In genomic region chr1:184723899-184724298, GRCm38 (mm10) we compare ENCODE assay signal across 15 mouse cellular contexts.
"Had no signal": no experiment of that assay in that cellular context is flagged by ENCODE, and none has a peak within 500 bp of the region (broad histone marks: within the 10 kb centered on the region; RNA-seq: fewer than 3 reads in every experiment).

No protein-coding gene starts in this region.

- H3K9me3 ChIP-seq: limb, embryonic 13.5 days; neural tube, embryonic 13.5 days; stomach, embryonic 15.5 days had no signal

- DNase-seq: kidney, adult 8-10 months; kidney, postnatal 36 days; layer of hippocampus, adult 9-11 months; layer of hippocampus, postnatal 36 days; lung, adult 18-20 months; midbrain, embryonic 14.5 days; right cerebral cortex, postnatal 14 days; thymus, adult 2 months; thymus, postnatal 25 days had no signal

- H3K9ac ChIP-seq: limb, embryonic 13.5 days; liver, embryonic 14.5 days; neural tube, embryonic 13.5 days; stomach, embryonic 15.5 days had no signal

- H3K27ac ChIP-seq: kidney, postnatal 0 days; limb, embryonic 13.5 days; liver, embryonic 14.5 days; neural tube, embryonic 13.5 days; stomach, embryonic 15.5 days had no signal

- H3K4me3 ChIP-seq: limb, embryonic 13.5 days; myocyte; neural tube, embryonic 13.5 days; stomach, embryonic 15.5 days had no signal

- H3K36me3 ChIP-seq: limb, embryonic 13.5 days; neural tube, embryonic 13.5 days; stomach, embryonic 15.5 days had no signal

- H3K4me2 ChIP-seq: neural tube, embryonic 13.5 days; stomach, embryonic 15.5 days had no signal
